Mouse (Mus musculus): Measurements from ENCODE around the gene Tectb.

GRCm38 (mm10) chr19:55198303-55198702 is 17.8 kb downstream of the Tectb start:
- TF ChIP-seq POLR2A (IDR thresholded peaks at IDR 0.05; ENCODE audit: low read depth, low read length) (no peak), CTCF (conservative IDR thresholded peaks at IDR 0.05; ENCODE audit: insufficient read depth, insufficient read length, low read depth, low read length) (peak; percentile 77)
